Mouse (Mus musculus) hindbrain, embryonic 11.5 days (tissue): ENCODE results near the gene Ntn1. TPM values are rescaled to one million over a fixed set of nuclear protein-coding genes. Genes with fewer than 3 reads are reported as not detected.
A peak's percentile ranks its signal among the peaks of the same experiment; 100 is the strongest.

Experiments
- ATAC-seq: fragments of 200-750 bp; cut with Nextera tagmentation; 2 replicates; pipeline ENCODE4 v1.8.0; 2017; ENCODE audit warnings: mild to moderate bottlenecking, moderate TSS enrichment, moderate library complexity; ENCODE audit not compliant: low FRiP score
- DNase-seq: peaks from one replicate; pipeline ENCODE4 v3.0.0-alpha.2; 2015; ENCODE audit warnings: low spot score
- H3K27ac ChIP-seq: fragments of 300-500 bp; sonication (generic); 2 replicates; pipeline ENCODE4 v1.5.1; 2014; ENCODE audit warnings: mild to moderate bottlenecking, low read depth, low read length
- H3K27me3 ChIP-seq: fragments of 300-500 bp; sonication (generic); 2 replicates; pipeline ENCODE4 v1.6.1; 2014; ENCODE audit warnings: mild to moderate bottlenecking, low read length, moderate library complexity, mixed read lengths; ENCODE audit not compliant: control insufficient read depth, insufficient read depth
- H3K36me3 ChIP-seq: fragments of 300-500 bp; sonication (generic); 2 replicates; pipeline ENCODE4 v1.6.1; 2014; ENCODE audit warnings: mild to moderate bottlenecking, low read length, moderate library complexity, mixed read lengths; ENCODE audit not compliant: control insufficient read depth, insufficient read depth
- H3K4me1 ChIP-seq: fragments of 300-500 bp; sonication (generic); replicated peaks from 2 replicates; pipeline ENCODE4 v1.6.1; 2014; ENCODE audit warnings: low read length, mixed read lengths; ENCODE audit not compliant: control insufficient read depth, insufficient read depth
- H3K4me2 ChIP-seq: fragments of 300-500 bp; sonication (generic); replicated peaks from 2 replicates; pipeline ENCODE4 v1.6.1; 2014; ENCODE audit warnings: mild to moderate bottlenecking, low read depth, low read length
- H3K4me3 ChIP-seq: fragments of 300-500 bp; sonication (generic); 2 replicates; pipeline ENCODE4 v1.5.1; 2014; ENCODE audit warnings: low read depth, low read length
- H3K9ac ChIP-seq: fragments of 300-500 bp; sonication (generic); 2 replicates; pipeline ENCODE4 v1.6.1; 2014; ENCODE audit warnings: low read depth, low read length
- H3K9me3 ChIP-seq: fragments of 300-500 bp; sonication (generic); 2 replicates; pipeline ENCODE4 v1.6.1; 2016; ENCODE audit warnings: low read length; ENCODE audit not compliant: control insufficient read depth
- WGBS: fragments of 180-500 bp; shearing (Covaris S2); extraction: QIAGEN DNeasy Blood & Tissue Kit; methylation state at CpG from one replicate; pipeline ENCODE4 v1.1.7; 2014; 5-methylcytosine and 5-hydroxymethylcytosine counted together
- polyA plus RNA-seq: library from polyadenylated mRNA; unstranded; fragments of >200 nt; fragmentation: Nextera tagmentation; extraction: Ambion mirVana; gene quantifications from 2 replicates; pipeline ENCODE4 v1.2.1, GENCODE M21; 2014

Ntn1 gene
- polyA plus RNA-seq, 1 experiment from 2014 or later, result 11.9 TPM

- ATAC-seq, result no peak
- Histone ChIP-seq H3K27ac (no peak overlapping the region), H3K27me3 (no peaks in the 10 kb centered on the region), H3K9me3 (no peaks in the 10 kb centered on the region), H3K9ac (no peak overlapping the region), H3K4me1 (peaks cover 3% of the 10 kb centered on the region; the same call in 1 of the 2 replicates), H3K36me3 (no peaks in the 10 kb centered on the region), H3K4me2 (no peak overlapping the region), H3K4me3 (no peak overlapping the region)
- 65% methylated on average over 10 of the region's 10 CpGs for WGBS
- no peak for DNase-seq
Measured at GRCm38 (mm10) chr11:68195693-68196176, 204.9 kb downstream of the Ntn1 start.

- no peak overlapping the region for H3K4me2 ChIP-seq
- H3K27ac ChIP-seq, result no peak overlapping the region
- DNase-seq (no peak), ATAC-seq (no peak)
- H3K4me1 ChIP-seq, result peaks cover 3% of the 10 kb centered on the region; the same call in 1 of the 2 replicates
- no peaks in the 10 kb centered on the region for H3K9me3 ChIP-seq
- no peaks in the 10 kb centered on the region for H3K27me3 ChIP-seq
- no peak overlapping the region for H3K4me3 ChIP-seq
- H3K36me3 ChIP-seq, result no peaks in the 10 kb centered on the region
- no peak overlapping the region for H3K9ac ChIP-seq
- WGBS, result 64% methylated on average over 6 of the region's 6 CpGs
Measured at GRCm38 (mm10) chr11:68195168-68195567, 205.5 kb downstream of the Ntn1 start.

GRCm38 (mm10) chr11:68190849-68191248, 209.8 kb downstream of the Ntn1 start:
- 91% methylated on average over 5 of the region's 5 CpGs for WGBS
- no peak overlapping the region for H3K4me2 ChIP-seq
- no peaks in the 10 kb centered on the region for H3K9me3 ChIP-seq
- H3K4me1 ChIP-seq, result no peaks in the 10 kb centered on the region
- no peak overlapping the region for H3K27ac ChIP-seq
- no peak overlapping the region for H3K4me3 ChIP-seq
- ATAC-seq (no peak), DNase-seq (no peak)
- H3K27me3 ChIP-seq, result no peaks in the 10 kb centered on the region
- no peak overlapping the region for H3K9ac ChIP-seq
- H3K36me3 ChIP-seq, result no peaks in the 10 kb centered on the region

- 0 out of 2 replicates have a peak overlapping the region, but pooled peaks have one; percentile 2 for H3K27ac ChIP-seq
- 65% methylated on average over 12 of the region's 12 CpGs for whole genome bisulfite sequencing
- no peak for ATAC-seq
- no peaks in the 10 kb centered on the region for H3K27me3 ChIP-seq
- no peaks in the 10 kb centered on the region for H3K9me3 ChIP-seq
- H3K4me3 ChIP-seq, result no peak overlapping the region
- no peak overlapping the region for H3K4me2 ChIP-seq
- no peaks in the 10 kb centered on the region for H3K36me3 ChIP-seq
- no peak overlapping the region for H3K9ac ChIP-seq
- no peaks in the 10 kb centered on the region for H3K4me1 ChIP-seq
- DNase-seq, result peak; percentile 30
Measured at GRCm38 (mm10) chr11:68188695-68189201, 211.9 kb downstream of the Ntn1 start.

- no peak overlapping the region for H3K27ac ChIP-seq
- WGBS, result 78% methylated on average over 8 of the region's 8 CpGs
- H3K4me3 ChIP-seq, result no peak overlapping the region
- H3K4me2 ChIP-seq, result no peak overlapping the region
- H3K27me3 ChIP-seq, result no peaks in the 10 kb centered on the region
- no peak for DNase-seq
- no peaks in the 10 kb centered on the region for H3K9me3 ChIP-seq
- no peak overlapping the region for H3K9ac ChIP-seq
- ATAC-seq, result no peak
- no peaks in the 10 kb centered on the region for H3K36me3 ChIP-seq
- H3K4me1 ChIP-seq, result no peaks in the 10 kb centered on the region
Measured at GRCm38 (mm10) chr11:68187242-68187641, 213.4 kb downstream of the Ntn1 start.

- no peaks in the 10 kb centered on the region for H3K4me1 ChIP-seq
- 94% methylated on average over 3 of the region's 3 CpGs for WGBS
- no peaks in the 10 kb centered on the region for H3K9me3 ChIP-seq
- ATAC-seq (no peak), DNase-seq (no peak)
- H3K4me3 ChIP-seq, result no peak overlapping the region
- no peaks in the 10 kb centered on the region for H3K27me3 ChIP-seq
- no peaks in the 10 kb centered on the region for H3K36me3 ChIP-seq
- H3K27ac ChIP-seq, result no peak overlapping the region
- no peak overlapping the region for H3K9ac ChIP-seq
- H3K4me2 ChIP-seq, result no peak overlapping the region
Measured at GRCm38 (mm10) chr11:68185647-68186046, 215.0 kb downstream of the Ntn1 start.

- Histone ChIP-seq H3K9me3 (no peaks in the 10 kb centered on the region), H3K36me3 (no peaks in the 10 kb centered on the region), H3K27ac (no peak overlapping the region), H3K4me2 (no peak overlapping the region), H3K27me3 (no peaks in the 10 kb centered on the region), H3K4me3 (no peak overlapping the region), H3K9ac (no peak overlapping the region), H3K4me1 (no peaks in the 10 kb centered on the region)
- 87% methylated on average over 7 of the region's 7 CpGs for WGBS
- ATAC-seq (no peak), DNase-seq (no peak)
Measured at GRCm38 (mm10) chr11:68177415-68177814, 223.2 kb downstream of the Ntn1 start.

GRCm38 (mm10) chr11:68176550-68176949, 224.1 kb downstream of the Ntn1 start:
- ATAC-seq, result no peak
- Histone ChIP-seq H3K9ac (no peak overlapping the region), H3K27ac (no peak overlapping the region), H3K4me3 (no peak overlapping the region), H3K4me2 (no peak overlapping the region), H3K27me3 (no peaks in the 10 kb centered on the region), H3K9me3 (no peaks in the 10 kb centered on the region), H3K4me1 (no peaks in the 10 kb centered on the region), H3K36me3 (no peaks in the 10 kb centered on the region)
- no peak for DNase-seq
- 82% methylated on average over 4 of the region's 4 CpGs for WGBS

GRCm38 (mm10) chr11:68172648-68173045, 228.0 kb downstream of the Ntn1 start:
- Histone ChIP-seq H3K4me1 (no peaks in the 10 kb centered on the region), H3K27me3 (no peaks in the 10 kb centered on the region), H3K27ac (no peak overlapping the region), H3K9ac (no peak overlapping the region), H3K36me3 (no peaks in the 10 kb centered on the region), H3K4me2 (no peak overlapping the region), H3K9me3 (no peaks in the 10 kb centered on the region), H3K4me3 (no peak overlapping the region)
- ATAC-seq (no peak), DNase-seq (no peak)
- WGBS, result 77% methylated on average over 4 of the region's 4 CpGs
